Mouse (Mus musculus) WW6 (cell line): Measurements from ENCODE around the gene Krtap4-6.
A peak's percentile ranks its signal among the peaks of the same experiment; 100 is the strongest.
"Not testable (repeated sequence)": the region's sequence is repeated elsewhere in the genome, so short reads cannot be mapped to it uniquely, and the experiment has no call there.

Experiments
- DNase-seq: peaks from one replicate; pipeline ENCODE4 v3.0.0-alpha.2; 2013; ENCODE audit warnings: low read depth, low spot score

The Krtap4-6 gene

DNA sequence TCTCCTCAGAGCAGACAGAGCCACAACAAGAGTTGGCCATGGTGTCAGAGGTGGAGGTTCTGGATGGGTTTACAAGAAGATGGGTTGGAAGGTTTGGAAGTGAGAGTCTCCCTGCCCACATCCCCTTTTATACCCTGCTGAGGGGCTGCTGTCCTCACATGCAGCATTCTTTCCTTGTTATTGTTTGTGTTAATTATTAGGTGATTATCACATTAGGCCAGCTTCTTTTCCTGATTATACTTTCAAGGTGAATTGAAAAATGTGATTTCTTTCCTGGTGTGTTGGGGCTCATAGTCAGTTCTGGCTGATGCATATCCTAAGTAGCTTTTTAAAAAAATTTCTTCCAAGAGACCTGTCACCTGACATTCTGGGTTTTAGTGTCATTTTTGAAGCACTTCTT lies at the start of gene Krtap4-6:
Gene Krtap4-6 (minus strand): TSS at position 101 of the 400 bp plus-strand sequence.
- no peak for DNase-seq

DNA sequence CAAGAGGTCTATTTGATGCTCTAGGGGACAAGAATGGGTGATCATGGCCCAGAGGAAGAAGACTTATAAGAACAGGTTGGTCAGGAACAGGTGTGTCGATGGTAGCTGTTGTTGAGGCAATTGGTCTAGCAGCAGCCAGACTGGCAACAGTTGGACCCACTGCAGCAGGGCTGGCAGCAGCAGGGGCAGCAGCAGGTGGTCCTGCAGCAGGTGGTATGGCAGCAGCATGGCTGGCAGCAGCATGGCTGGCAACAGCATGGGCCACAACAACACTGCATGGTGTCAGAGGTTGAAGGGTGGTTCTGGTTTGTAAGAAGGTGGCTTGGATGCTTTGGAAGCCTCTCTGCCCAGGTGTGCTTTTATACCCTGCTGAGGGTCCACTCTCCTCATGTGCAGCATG lies 24.7 kb upstream of the Krtap4-6 start, which contains the start of gene Gm14190:
Gene Gm14190 (minus strand): TSS at position 278 of the 400 bp plus-strand sequence.
- no peak for DNase-seq

DNA sequence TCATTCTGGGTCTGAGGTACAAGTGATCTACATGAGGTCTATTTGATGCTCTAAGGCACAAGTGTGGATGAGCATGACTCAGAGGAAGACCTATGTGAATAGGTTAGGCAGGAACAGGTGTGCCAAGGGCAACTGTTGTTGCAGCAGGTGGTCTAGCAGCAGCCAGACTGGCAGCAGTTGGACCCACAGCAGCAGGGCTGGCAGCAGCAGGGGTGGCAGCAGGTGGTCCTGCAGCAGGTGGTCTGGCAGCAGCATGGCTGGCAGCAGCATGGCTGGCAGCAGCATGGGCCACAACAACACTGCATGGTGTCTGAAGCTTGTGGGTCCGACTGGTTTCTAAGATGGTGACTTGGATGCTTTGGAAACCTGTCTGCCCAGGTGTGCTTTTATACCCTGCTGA lies 19.5 kb upstream of the Krtap4-6 start:
- not testable (repeated sequence) for DNase-seq

DNA sequence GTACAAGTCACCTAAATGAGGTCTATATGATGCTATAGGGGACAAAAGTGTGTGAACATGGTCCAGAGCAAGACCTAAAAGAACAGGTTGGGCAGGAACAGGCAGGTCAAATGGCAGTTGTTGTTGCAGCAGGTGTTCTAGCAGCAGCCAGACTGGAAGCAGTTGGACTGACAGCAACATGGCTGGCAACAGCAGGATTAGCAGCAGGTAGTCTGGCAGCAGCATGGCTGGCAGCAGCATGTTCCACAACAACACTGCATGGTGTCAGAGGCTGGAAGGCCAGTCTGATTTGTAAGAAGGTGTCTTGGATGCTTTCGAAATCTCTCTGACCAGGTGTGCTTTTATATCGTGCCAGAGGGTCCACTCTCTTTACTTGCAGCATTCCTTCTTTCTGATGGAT lies 17.7 kb upstream of the Krtap4-6 start:
- no peak for DNase-seq

DNA sequence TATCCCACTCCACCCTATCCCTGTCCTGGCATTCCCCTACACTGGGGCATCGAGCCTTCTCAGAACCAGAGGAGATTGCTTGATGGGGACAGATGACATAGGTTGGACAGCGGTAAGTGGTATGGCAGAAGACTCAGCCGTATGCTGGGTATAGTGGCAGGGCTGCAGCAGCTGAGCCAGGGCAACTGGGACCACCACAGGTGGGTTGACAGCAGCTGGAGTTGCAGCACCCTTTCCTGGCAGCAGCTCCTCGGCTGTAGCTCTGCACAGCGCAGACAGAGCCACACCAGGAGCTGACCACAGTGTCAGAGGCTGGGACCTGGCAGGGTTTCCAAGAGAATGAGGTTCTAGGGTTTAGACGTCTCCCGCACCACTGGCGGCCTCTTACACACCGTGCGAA lies 3.0 kb downstream of the Krtap4-6 start:
- DNase-seq = no peak

DNA sequence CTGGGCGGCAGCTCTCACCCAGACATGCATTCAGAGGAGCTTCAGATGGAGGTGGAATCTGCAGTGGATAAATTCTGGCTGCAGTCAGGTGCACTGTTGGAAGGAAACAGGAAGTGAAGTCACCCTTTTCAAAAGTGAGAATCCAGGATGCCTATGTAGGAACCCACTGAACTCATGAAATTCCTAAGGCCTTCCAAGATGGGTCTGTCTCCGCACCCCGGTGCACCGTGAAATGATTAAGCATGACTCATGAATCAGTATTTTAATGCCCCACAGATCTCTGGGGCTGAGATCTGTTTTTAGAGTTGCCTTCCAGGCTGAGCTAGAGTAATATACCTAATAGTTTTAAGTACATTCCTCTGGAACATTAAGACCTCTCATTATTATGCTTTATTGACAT lies 6.5 kb downstream of the Krtap4-6 start:
- DNase-seq = no peak

DNA sequence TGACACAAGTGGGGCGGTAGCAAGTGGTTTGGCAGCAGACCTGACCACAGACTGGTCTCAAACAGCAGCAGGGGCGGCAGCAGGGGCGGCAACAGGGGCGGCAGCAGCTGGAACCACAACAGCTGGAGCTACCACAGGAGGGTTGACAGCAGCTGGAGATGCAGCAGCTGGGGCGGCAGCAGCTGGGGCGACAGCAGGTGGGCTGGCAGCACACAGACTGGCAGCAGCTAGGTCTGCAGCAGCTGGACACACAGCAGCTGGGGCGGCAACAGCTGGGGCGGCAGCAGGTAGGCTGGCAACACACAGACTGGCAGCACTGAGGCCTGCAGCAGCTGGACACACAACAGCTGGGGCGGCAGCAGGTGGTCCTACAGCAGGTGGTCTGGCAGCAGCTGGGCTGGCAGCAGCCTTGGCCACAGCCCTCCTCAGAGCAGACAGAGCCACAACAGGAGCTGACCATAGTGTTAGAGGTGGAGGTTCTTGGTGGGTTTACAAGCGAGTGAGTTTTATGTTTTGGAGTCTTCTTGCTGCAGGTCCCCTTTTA lies 7.2 kb downstream of the Krtap4-6 start, which contains the start of gene Gm11563:
Gene Gm11563 (minus strand): TSS at position 494 of the 544 bp plus-strand sequence.
- DNase-seq = not testable (repeated sequence)

DNA sequence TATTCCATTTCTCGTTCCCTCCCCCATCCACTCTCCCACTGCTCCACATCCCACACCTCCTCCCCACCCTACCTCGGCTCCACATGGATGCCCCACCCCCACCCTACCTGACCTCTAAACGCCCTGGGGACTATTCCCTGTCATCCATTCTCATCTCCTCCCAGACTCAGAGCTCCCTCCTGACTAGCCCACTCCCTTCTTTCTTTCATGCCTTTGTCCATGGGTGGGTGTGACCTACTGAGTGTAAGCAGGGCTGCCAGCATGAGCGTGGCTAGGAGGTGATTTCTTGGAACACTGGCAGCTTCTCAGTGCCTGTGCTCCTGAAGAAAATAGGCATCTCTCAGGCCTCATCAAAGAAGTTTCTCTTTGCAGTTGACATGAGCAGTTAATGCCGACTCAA lies 8.7 kb downstream of the Krtap4-6 start:
- peak; percentile 48 for DNase-seq

DNA sequence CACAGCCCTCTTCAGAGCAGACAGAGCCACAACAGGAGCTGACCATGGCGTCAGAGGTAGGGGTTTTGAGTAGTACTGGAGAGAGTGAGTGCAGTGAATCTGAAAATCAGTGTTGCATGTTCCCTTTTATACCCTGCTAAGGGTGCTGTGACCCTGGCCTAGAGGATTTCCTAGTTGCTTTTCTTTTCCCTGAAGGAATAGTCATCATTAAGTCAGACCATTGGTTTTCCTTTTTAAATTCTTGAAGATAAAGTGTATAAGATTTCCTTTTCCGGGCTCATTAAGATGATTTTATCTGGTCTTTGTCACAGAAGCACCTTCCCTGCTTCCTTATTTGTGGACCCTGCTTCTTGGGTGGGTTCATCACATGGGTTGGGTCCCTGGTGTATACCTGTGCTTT lies 15.6 kb downstream of the Krtap4-6 start, which contains the start of gene Gm11555:
Gene Gm11555 (minus strand): TSS at position 101 of the 400 bp plus-strand sequence.
- no peak for DNase-seq

DNA sequence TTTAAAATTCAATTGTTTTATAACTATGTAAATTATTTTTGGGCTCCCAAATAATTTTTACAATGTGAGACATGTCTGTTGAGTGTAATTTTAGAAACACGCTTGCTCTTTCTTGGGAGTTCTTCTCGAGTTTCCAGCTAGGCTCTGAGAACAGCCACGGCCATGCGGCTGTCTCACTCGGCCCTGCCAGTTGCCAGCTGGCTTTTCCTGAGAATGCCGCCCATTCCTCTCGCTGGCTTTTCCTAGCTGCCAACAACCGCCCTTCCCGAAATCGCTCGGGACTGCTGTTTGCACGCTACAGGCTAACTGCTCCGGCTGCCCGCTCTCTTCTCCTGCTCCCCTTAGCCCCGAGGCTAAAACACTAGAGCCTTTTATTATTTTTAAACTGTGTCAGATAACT lies 19.3 kb downstream of the Krtap4-6 start:
- DNase-seq = no peak

DNA sequence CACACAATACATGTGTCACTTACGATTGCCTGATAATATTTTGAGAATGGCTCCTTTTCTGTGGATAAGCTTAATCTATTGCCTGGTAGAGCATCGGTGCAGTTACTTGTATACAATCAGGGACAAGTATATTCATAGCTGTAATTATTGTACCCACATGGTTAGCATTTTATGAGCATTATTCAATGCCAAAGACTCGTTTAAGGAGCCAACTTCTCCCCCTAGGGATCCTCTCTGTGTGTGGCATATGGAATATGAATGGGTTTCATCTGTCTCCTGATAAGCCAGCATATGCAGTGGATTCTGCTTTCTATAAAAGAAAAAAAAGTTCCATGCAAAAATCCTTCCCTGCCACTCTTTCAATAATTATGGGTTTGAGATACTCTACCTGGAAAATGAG lies 21.4 kb downstream of the Krtap4-6 start:
- no peak for DNase-seq

DNA sequence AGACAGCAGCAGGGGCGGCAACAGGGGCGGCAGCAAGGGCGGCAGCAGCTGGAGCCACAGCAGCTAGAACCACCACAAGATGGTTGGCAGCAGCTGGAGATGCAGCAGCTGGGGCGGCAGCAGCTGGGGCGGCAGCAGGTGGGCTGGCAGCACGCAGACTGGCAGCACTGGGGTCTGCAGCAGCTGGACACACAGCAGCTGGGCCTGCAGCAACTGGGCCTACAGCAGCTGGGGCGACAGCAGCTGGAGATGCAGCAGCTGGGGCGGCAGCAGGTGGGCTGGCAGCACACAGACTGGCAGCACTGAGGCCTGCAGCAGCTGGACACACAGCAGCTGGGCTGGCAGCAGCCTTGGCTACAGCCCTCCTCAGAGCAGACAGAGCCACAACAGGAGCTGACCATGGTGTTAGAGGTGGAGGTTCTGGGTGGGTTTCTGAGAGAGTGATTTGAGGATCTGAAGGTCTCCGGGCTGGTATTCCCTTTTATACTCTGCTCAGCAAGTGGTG lies 22.1 kb downstream of the Krtap4-6 start, which contains the start of gene Krtap4-7:
Gene Krtap4-7 (minus strand): TSS at position 455 of the 505 bp plus-strand sequence.
- not testable (repeated sequence) for DNase-seq

DNA sequence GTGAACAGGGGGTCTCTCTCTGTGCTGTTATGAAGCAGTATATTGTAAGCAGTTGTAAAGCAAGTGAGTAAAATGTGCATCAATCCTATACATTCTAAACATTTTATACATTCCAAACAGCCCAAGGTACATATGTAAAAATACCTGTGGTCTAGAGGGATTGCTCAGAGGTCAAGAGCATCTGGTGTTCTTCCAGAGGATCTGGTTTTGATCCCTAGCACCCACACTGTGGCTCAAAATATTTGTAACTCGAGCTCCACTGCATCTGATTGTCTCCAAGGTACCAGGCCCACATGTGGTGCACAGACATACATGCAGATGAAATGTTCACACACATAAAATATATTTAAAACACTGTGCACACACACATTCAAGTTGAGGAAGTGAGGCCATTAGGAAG lies 24.8 kb downstream of the Krtap4-6 start:
- no peak for DNase-seq

DNA sequence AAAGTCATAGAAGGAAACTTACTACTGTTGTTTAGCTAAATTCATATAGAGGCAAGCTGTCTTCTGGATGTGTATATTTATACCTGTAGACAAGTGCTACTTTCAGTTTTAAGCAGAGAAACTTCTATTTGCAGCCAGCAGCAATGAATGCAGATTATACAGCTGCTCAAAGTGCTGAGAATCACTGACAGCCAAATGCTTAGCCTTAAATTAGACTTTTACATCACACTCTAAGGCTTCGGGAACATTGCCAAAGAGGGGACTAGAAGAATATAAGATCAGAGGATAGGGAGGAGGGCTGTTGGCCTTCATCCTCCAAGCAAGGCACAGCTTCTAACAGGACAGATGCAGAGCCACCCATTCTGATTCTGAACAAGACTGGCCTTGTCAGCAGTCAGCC lies 28.7 kb downstream of the Krtap4-6 start:
- DNase-seq = no peak

DNA sequence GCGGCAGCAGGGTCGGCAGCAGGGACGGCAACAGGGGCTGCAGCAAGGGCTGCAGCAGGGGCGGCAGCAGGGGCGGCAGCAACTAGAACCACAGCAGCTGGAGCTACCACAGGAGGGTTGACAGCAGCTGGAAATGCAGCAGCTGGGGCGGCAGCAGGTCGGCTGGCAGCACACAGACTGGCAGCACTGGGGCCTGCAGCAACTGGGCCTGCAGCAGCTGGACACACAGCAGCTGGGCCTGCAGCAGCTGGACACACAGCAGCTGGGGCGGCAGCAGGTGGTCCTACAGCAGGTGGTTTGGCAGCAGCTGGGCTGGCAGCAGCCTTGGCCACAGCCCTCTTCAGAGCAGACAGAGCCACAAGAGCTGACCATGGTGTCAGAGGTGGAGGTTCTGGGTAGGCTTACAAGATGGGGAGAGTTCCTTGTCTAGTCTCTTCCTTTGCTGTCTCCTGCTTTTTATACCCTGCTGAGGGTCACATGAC lies 31.1 kb downstream of the Krtap4-6 start, which contains the start of gene Krtap4-2:
Gene Krtap4-2 (minus strand): TSS at position 432 of the 482 bp plus-strand sequence.
- DNase-seq = no peak

DNA sequence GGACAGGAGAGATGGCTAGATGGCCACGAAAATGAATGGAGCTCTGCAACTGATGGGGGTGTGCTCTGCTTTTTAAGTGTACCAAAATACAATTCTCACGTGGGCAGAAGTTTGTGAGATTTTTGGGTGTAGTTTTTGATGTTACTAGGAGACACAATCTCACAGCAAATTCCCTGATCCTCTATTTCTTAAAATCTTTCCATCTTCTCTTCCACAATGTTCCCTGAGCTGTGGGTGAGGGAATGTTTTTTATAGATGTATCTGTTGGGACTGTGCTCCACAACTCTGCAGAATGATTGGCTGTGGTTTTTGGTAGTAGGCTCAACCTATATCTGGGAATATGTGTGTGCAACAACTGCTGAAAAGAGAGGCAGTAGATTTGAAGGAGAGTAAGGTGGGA lies 32.5 kb downstream of the Krtap4-6 start:
- no peak for DNase-seq

DNA sequence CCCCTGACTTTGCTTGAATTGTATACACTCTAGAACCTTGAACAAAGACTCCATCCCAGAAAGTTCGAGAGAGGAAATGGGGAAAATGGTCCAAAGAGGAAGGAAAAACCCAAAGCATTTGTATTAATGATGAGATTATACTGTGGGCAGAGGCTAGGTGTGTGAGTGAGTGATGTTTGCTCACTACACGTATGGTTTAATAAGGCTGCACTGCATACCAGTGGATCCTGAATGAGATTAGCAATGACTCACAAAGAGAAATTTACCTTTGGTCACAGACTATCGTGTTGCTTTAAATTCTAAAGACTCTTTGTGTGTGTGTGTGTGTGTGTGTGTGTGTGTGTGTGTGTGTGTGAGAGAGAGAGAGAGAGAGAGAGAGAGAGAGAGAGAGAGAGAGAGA lies 34.9 kb downstream of the Krtap4-6 start:
- DNase-seq = no peak

DNA sequence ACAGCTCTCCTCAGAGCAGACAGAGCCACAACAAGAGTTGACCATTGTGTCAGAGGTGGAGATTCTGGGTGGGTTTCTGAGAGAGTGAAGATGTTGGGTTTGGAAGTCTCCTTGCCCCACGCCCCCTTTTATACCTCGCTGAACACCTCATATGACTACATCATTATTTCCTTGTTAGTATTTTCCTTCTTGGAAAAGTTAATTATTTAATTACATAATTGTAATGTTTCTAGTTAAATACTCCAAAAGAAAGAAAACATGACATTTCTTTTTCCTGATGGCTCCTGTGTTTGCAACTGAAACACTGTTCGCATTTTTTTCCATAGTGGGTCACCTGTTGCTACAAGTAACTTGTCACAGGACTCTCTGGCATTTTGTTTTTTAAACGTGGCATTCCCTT lies 37.6 kb downstream of the Krtap4-6 start, which contains the start of gene Krtap4-1:
Gene Krtap4-1 (minus strand): TSS at position 101 of the 400 bp plus-strand sequence.
- DNase-seq = no peak

DNA sequence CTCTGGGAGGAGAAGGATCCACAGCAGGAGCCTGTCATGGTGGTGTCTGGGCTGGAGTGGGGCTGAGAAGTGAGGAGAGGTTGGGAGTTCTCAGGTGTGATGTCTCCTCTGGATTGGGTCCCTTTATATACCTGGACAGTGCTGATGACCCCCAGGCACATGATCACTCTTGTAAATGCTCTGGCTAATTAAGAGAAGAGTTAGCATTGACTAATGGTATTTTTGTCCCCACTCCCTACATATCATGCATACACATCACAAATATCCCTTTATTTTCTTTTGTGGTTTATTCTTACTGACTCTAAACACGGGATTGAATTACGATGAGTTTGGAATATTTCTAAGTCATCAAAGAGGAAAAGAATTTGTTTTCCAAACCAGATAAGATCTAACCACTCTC lies 45.4 kb downstream of the Krtap4-6 start, which contains the start of gene Gm11562:
Gene Gm11562 (minus strand): TSS at position 101 of the 400 bp plus-strand sequence.
- no peak for DNase-seq
